Mouse (Mus musculus) liver, embryonic 14.5 days (tissue): ENCODE measurements at regions not wholly inside any gene's neighbourhood (a gene's known extent, or its start where the extent isn't known, plus 50 kb on each side); places are given as distances from the start of the nearest gene placed in this dataset.

Experiments
- ATAC-seq: fragments of 200-750 bp; cut with Nextera tagmentation; 2 replicates; pipeline ENCODE4 v1.8.0; 2017; ENCODE audit warnings: moderate number of reproducible peaks, mild to moderate bottlenecking, moderate library complexity; ENCODE audit not compliant: insufficient read depth
- DNase-seq, 3 experiments: peaks; one replicate each; pipeline ENCODE4 v3.0.0-alpha.2; 2012 to 2013; ENCODE audit warnings: low read depth in 3 of 3, low spot score in 3 of 3
- H3K27ac ChIP-seq: fragments of 300-500 bp; sonication (generic); 2 replicates; pipeline ENCODE4 v1.5.1; 2014; ENCODE audit warnings: moderate library complexity, mild to moderate bottlenecking, control low read depth, inconsistent platforms
- H3K27me3 ChIP-seq: fragments of 300-500 bp; sonication (generic); 2 replicates; pipeline ENCODE4 v1.6.1; 2014; ENCODE audit warnings: mild to moderate bottlenecking, low read length, moderate library complexity; ENCODE audit not compliant: control insufficient read depth, insufficient read depth
- H3K36me3 ChIP-seq: fragments of 300-500 bp; sonication (generic); replicated peaks from 2 replicates; pipeline ENCODE4 v1.6.1; 2014; ENCODE audit warnings: low read depth; ENCODE audit not compliant: control insufficient read depth, insufficient read depth
- H3K4me1 ChIP-seq, 2 experiments: fragments of 200-500 bp in 1 of 2; fragments of 300-500 bp in 1 of 2; sonication (generic) in 1 of 2; replicated peaks; 2 replicates each; pipeline ENCODE4 v1.6.1; 2012 to 2014; ENCODE audit warnings: antibody characterized with exemption in 1 of 2, inconsistent platforms in 1 of 2, low read length in 1 of 2; ENCODE audit not compliant: control insufficient read depth in 2 of 2, insufficient read depth in 2 of 2
- H3K4me2 ChIP-seq: fragments of 300-500 bp; sonication (generic); 2 replicates; pipeline ENCODE4 v1.6.1; 2014; ENCODE audit warnings: low read depth, mild to moderate bottlenecking, control low read depth, moderate library complexity
- H3K4me3 ChIP-seq, 2 experiments: fragments of 200-500 bp in 1 of 2; fragments of 300-500 bp in 1 of 2; sonication (generic) in 1 of 2; 2 replicates each; pipeline ENCODE4 v1.5.1; 2012 to 2014; ENCODE audit warnings: low read depth in 2 of 2, low read length in 2 of 2, mild to moderate bottlenecking in 2 of 2, control low read depth in 1 of 2, inconsistent platforms in 1 of 2, moderate library complexity in 1 of 2; ENCODE audit not compliant: insufficient read depth in 1 of 2
- H3K9ac ChIP-seq: fragments of 300-500 bp; sonication (generic); replicated peaks from 2 replicates; pipeline ENCODE4 v1.6.1; 2014; ENCODE audit warnings: mild to moderate bottlenecking, control low read depth, moderate library complexity
- H3K9me3 ChIP-seq: fragments of 300-500 bp; sonication (generic); 2 replicates; pipeline ENCODE4 v1.6.1; 2016; ENCODE audit warnings: low read length, mixed read lengths; ENCODE audit not compliant: control insufficient read depth
- CTCF ChIP-seq: IDR thresholded peaks from 2 replicates; pipeline ENCODE4 v1.5.1; 2016; ENCODE audit warnings: antibody characterized with exemption, low read depth, control low read depth
- EP300 ChIP-seq: IDR thresholded peaks from 2 replicates; pipeline ENCODE4 v1.6.1; 2016; ENCODE audit warnings: antibody characterized with exemption, low read depth
- WGBS: fragments of 180-500 bp; shearing (Covaris S2); extraction: QIAGEN DNeasy Blood & Tissue Kit; methylation state at CpG from one replicate; pipeline ENCODE4 v1.1.7; 2014; ENCODE audit not compliant: insufficient replicate concordance; 5-methylcytosine and 5-hydroxymethylcytosine counted together

- no peak overlapping the region for H3K4me2 ChIP-seq
- no peaks in the 10 kb centered on the region for H3K27me3 ChIP-seq
- no peaks in the 10 kb centered on the region for H3K36me3 ChIP-seq
Observed at GRCm38 (mm10) chr9:46507036-46507435, 187.2 kb upstream of the 4931429L15Rik start.

DNA sequence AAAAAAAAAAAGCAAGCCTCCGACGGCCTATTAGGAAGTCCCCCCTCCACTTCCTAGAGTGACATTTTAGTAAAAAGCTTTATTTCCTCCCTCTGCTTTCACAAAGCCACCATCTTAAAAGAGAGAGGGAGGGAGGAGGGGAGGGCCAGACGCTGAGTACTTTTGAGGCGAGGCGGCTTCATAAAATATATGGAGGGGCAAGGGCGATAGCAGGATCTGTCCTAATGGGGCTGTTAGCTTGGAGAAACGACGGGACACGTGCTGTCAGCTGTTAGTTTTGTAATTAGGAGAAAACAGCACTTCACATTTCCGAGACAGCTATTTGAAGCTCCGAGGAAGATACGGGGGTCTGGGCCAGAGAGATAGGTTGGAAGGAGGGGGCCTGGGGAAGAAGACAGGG, 184.8 kb upstream of the 4931429L15Rik start:
- H3K27me3 ChIP-seq = no peaks in the 10 kb centered on the region
- no peaks in the 10 kb centered on the region for H3K9me3 ChIP-seq
- no peak overlapping the region for H3K9ac ChIP-seq
- H3K4me2 ChIP-seq = no peak overlapping the region
- ATAC-seq (no peak), DNase-seq (no peak)
- H3K4me1 ChIP-seq = no peaks in the 10 kb centered on the region
- 61% methylated on average over 12 of the region's 12 CpGs for WGBS
- H3K27ac ChIP-seq = no peak overlapping the region
- H3K4me3 ChIP-seq = no peak overlapping the region
- TF ChIP-seq EP300 = no peak
- H3K36me3 ChIP-seq = no peaks in the 10 kb centered on the region

More at GRCm38 (mm10) chr9:46507036-46507435, 187.2 kb upstream of the 4931429L15Rik start:
- H3K9ac ChIP-seq = no peak overlapping the region
- DNase-seq = no peak
- 55% methylated on average over 4 of the region's 4 CpGs for WGBS
- H3K9me3 ChIP-seq = no peaks in the 10 kb centered on the region
- ATAC-seq = no peak
- no peak overlapping the region for H3K4me3 ChIP-seq
- no peak overlapping the region for H3K27ac ChIP-seq
- TF ChIP-seq CTCF = no peak
- H3K4me1 ChIP-seq = no peaks in the 10 kb centered on the region

DNA sequence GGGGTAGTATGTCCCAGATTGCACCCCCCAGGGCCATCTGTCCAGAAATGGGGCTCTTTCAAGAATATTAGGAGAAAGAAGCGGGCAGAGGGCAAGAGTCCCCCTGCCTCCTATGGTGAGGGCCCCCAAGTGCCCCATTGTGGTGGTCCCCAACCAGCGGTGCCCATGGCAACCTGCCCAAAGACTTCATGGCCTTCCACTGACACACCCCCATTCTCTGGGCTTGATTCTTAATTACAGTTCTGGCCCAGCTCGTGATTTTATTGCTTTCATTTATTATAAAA, 184.3 kb upstream of the 4931429L15Rik start:
- no peak overlapping the region for H3K27ac ChIP-seq
- no peaks in the 10 kb centered on the region for H3K4me1 ChIP-seq
- no peak for TF ChIP-seq CTCF
- TF ChIP-seq EP300 = no peak
- 47% methylated on average over 3 of the region's 3 CpGs for WGBS
- H3K27me3 ChIP-seq = no peaks in the 10 kb centered on the region
- H3K9ac ChIP-seq = no peak overlapping the region
- no peak for ATAC-seq
- no peak overlapping the region for H3K4me3 ChIP-seq
- H3K9me3 ChIP-seq = no peaks in the 10 kb centered on the region
- DNase-seq = no peak
- no peaks in the 10 kb centered on the region for H3K36me3 ChIP-seq
- no peak overlapping the region for H3K4me2 ChIP-seq

GRCm38 (mm10) chr9:46503321-46504132, 183.7 kb upstream of the 4931429L15Rik start:
- no peaks in the 10 kb centered on the region for H3K27me3 ChIP-seq
- no peaks in the 10 kb centered on the region for H3K9me3 ChIP-seq
- no peak overlapping the region for H3K4me2 ChIP-seq
- 58% methylated on average over 8 of the region's 8 CpGs for WGBS
- TF ChIP-seq EP300 (no peak), CTCF (no peak)
- H3K27ac ChIP-seq = no peak overlapping the region
- ATAC-seq (no peak), DNase-seq (no peak)
- H3K9ac ChIP-seq = no peak overlapping the region
- H3K4me3 ChIP-seq = no peak overlapping the region
- no peaks in the 10 kb centered on the region for H3K36me3 ChIP-seq
- no peaks in the 10 kb centered on the region for H3K4me1 ChIP-seq

DNA sequence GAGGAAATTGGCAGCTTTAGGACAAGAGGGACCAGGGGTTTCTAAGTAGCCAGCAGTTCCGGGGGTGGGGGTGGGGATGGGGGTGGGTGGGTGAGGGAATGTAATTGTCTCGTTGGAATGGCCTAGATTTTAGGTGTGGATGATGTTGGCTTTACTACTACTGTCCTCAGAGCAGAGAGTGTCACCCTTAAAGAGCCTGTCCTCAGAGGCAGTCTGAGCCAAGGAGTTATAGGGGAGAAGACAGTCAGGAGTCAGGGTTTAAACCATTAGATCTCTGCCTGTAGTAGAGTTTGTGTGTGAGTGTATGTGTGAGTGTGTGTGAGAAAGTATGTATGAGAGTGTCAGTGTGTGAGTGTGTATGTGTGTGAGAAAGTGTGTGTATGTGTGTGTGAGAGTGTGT, 179.6 kb upstream of the 4931429L15Rik start:
- H3K4me1 ChIP-seq = no peaks in the 10 kb centered on the region
- 26% methylated on average over 2 of the region's 2 CpGs for WGBS
- TF ChIP-seq EP300 (no peak), CTCF (no peak)
- no peak overlapping the region for H3K4me3 ChIP-seq
- H3K9me3 ChIP-seq = no peaks in the 10 kb centered on the region
- ATAC-seq (no peak), DNase-seq (no peak)
- H3K9ac ChIP-seq = no peak overlapping the region
- H3K4me2 ChIP-seq = no peak overlapping the region
- H3K27ac ChIP-seq = no peak overlapping the region
- no peaks in the 10 kb centered on the region for H3K27me3 ChIP-seq
- H3K36me3 ChIP-seq = no peaks in the 10 kb centered on the region
